Mouse (Mus musculus): Measurements from ENCODE around the gene Insl5.

The Insl5 gene

DNA sequence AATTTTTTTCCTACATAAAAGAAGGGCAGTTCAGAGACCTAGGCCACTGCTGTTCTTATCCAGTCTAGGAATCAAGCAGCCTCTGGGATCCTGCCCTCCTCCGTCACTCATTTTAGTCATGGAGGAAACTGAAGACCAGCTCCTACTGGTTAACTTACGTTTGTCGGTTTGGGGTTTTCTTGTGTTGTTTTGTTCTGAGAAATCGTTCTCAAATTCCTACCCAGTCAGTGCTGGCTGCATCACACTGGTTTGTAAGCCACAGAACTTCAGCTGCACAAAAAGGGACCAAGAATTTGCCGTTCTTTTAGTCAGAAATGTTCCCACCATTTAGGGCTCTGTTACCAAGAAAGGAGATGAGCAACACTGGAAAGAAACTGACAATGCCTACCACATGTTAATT is 37.3 kb downstream of the Insl5 start:
- no peak for DNase-seq

DNA sequence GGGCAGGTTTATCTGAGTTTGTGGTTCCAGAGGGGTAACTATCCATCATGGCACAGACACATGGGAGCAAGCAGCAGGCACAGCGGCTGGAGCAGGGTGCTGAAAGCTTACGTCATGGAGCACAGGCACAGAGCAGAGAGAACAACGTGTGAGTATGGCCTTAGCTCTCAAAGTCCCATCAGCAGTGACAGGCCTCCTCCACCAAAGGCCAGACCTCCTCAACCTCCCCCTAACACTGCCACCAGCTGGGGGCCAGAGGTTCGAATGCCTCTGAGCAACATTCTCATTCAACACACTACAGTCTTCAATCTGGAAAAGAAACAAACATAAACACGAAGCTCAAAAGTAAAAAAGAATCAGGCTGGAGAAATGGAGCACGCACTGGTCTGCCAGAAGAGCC is 38.1 kb downstream of the Insl5 start:
- no peak for DNase-seq

DNA sequence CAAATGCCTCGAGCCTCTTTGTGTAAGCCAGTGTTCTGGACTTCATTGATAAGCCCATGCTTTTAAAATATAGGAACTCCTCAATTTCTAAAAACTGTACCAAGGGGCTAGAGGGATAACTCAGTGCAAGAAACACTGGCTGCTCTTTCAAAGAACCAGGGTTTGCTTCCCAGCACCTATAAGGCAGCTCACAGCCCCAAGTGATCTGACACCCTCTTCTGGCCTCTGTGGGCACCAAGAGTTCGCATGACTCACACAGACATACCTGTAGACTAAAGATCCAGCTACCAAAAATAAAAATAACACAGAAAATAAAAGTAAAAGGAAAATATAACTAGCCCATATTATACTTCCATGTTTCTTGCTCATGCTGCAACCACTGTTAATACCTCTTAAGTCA is 38.9 kb downstream of the Insl5 start:
- no peak for DNase-seq

DNA sequence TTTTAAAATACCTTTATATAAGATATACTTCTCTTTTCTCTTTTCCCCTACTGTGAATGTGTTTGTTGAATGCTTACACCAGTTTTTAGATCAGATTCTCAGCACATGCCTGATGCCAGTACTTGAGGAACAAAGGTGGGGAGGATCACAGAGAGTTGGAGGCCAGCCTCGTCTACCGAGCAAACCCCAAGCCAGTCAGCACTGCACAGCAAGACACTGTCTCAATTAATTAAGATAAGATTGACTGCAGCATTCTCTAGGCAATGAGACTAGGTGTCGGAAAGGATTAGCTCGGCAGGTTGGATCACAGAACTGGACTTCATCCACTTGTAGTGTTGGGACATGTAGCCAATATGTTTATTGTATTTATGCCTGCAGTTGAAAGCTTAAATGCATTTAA is 39.3 kb downstream of the Insl5 start:
- no peak for DNase-seq

DNA sequence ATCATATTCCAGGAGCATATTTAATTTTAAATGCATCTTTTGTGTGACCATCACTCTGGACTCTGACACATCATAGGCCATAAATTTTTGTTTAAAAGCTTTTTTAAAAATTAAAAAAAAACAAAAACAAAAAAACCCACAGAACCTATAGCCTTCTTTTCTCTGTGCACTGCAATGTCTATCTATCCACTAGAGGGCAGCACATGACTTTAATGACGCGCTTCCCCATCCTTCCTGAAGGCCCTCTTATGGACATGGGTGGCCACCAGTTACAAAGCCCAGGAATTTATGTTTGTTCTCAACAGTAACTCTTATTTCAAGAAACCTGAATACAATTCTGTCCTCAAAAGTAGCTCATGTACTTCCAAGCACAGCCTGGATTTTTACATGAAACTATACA is 39.7 kb downstream of the Insl5 start:
- peak; percentile 67 for DNase-seq

DNA sequence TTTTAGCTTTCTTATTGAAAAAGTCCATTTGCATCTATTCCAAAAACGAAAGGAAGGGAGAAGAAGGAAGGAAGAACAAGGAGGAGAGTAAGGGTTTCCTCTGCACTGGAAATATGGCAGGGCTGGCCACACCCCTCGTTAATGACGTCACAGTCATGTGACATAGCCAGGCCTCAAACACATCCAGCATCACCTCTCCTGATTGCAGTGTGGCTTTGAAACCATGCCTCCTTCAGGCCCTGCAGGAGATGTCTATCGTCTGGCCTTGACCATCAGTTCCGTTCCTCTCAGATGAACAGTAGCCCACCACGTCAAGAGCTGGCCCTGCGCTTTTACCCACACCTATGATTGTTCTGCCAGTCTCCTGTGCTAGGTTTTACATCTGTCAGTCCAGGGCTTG is 40.5 kb downstream of the Insl5 start:
- no peak for DNase-seq

DNA sequence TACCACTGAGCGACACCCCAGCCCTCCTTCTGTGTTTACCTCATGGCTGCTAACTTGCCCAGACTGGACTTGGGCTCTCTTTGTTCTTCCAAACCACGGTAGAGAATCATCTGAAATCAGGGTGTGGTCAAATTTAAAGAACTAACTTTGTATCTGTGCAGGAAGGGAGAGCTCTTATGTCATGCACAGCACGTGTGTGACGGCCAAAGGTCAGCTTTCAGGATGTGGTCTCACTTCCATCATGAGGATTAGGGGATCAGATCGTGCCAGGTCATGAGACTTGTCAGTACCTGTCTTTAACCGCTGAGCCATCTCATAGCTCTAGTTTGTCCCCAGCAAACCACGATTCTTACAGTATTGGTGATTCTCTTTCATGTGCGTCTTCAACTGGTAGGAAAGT is 44.9 kb downstream of the Insl5 start:
- DNase-seq = no peak

DNA sequence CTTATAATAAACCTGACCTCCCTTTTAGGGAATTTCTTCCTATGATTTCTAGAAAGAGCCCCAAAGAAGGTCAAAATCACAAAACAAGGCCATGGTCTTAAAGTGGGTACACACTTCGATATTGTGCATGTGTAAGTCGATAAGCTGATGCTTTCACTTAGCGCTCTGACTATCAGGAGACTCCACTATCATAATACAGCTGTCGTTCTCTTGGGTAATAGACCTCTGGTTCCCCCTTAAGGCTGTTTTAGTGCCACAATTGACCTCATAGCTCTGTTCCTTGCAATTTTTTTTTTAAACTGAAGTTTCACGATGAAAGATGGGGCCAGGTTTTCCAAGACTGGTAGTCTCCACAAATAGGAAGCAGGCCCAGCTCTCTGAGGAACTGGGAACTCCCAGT is 47.3 kb downstream of the Insl5 start:
- DNase-seq = no peak

DNA sequence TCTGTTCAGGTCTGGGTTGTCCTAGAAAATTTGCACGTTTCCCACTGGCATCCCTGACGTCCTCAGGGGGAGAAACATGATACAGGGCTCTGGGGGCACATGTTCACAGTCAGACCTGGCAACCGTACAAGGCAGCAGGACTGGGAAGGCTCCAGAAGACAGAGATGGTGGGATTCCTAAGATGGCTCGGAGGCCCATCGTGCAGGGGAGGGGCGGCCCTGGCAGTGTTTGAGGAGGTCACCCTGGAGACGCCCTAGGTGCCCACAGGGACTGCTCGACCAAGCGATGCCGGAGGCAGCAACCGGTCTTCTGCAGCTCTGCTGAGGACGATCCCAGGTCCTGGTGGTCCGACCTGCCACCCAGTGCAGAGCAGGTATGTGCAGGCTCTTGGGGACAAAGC is 48.2 kb downstream of the Insl5 start, which contains the start of gene Tctex1d1:
TSS of gene Tctex1d1 (plus strand) at position 167 of the 400 bp plus-strand sequence.
- peak; percentile 11 for DNase-seq

DNA sequence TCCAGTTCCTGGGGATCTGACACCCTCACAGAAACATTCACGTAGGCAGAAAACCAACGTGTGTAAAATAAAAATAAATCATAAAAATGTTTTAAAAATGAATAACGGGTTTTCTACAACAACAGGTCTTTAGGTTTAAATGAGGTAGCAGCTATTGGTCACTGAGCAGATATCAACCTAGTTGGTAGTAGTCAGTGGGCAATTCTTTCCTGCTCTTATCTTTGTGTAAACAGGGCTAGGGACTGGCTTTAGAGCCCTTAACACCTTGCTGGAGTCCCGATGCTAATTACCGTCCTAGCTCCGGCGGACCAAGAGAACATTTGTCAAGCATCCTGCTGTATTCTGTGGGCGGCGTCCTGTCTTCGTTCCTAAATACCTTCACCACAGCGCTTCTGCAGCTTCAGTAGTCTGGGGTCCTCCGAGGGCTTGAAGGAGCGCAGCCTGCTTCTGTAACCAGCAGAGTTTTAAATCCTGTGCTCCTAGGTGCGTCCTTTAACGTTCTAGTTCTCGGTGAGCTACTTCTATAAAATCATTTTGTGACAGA is 48.8 kb downstream of the Insl5 start:
- DNase-seq = no peak

DNA sequence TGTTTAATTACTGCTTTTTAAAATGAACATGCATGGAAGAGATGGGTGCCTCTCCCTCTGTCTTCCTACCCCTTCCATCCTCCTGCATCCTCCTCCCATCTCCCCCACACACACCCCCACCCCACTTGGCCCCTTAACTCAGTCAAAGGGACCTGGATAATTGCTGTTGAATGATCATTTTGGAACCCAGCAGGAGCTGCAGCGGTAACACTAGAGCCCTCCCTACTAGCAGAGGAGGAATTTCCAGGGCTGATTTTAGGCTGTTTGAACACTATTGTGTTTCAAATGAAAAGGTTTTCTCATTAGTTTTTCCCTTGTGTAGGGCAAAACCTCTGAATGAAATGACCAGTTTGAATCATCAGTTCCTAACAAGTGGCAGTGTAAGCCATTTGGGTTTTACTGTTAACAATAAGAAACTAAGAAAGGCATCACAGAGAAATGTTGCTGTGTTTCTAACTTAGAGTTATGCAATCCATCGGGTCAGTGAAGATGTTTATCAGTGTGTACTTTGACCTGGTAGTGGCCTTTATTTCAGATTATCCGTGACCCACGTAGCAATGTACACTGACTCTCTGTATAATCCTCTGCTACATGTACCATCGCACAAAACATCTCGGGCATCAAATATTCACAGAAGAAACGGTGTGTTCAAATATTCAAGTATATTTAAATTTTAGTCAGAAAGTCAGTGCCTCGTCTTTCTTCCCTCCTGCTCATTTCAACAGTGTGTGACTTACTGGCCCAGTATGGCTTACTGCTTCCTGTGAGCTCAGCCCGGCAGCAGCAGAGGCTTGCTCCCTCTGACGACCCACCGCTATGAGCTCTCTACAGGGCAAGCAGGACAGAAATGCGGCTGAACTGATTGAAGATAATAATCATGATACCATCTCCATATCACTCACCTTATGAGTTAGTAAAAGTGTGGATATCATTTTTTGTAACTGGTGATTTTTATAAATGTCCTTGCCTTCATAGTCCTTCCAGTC is 50.1 kb downstream of the Insl5 start:
- DNase-seq = no peak

DNA sequence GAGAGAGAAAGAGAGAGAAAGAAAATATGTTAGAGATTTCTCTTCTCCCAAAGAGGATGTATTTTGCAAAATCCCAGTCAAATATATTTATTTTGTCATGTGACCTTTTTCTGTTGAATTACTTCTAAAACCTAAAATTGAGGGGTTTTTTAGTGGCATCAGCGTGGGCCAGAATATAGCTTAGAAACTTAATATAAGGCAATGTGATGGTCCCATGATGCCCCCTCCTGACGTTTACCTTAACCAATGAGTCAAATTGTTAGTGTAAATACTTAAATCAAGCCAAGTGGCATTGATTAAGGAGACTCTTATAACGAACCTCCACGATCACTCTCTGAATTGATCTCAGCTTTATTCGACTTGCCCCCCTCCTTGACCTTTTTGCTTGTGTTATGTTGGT is 52.5 kb downstream of the Insl5 start:
- DNase-seq = no peak

DNA sequence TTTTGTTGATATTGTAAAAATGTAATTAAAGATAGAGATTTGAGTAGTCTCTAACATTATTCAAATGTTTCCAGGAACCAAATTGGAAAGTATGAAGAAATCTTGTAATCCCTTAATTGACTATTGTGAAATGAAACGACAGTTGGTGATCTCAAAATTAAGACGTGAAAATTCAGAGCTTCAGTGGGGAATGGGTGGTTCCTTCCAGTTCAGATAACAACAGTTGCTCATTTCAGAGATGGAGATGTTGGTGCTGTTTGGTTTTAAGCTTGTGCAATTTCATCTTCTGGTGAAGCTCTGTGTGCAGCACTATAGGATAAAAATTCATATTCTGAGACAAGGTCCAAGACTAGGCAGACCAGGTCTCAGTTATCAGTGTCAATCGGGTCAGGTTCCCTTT is 54.6 kb downstream of the Insl5 start:
- no peak for DNase-seq

DNA sequence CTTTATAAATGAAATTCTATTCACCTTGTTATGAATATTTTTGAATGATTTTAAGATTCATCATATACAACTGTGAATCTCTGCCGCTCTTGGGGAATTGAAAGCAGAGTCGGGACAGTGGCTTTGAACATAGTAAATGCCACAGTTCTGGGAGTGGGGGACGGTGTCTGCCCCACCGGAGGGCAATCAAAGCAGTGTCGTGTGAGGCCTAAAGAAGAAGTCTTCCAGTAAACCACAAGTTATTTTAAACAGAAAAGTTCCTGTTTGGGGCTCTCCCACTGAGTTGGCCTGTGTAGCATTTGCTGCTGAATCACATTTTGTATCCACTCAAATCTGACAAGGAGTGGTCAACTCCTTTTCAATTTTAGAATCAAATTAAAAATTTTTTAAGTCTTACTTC is 55.5 kb downstream of the Insl5 start:
- DNase-seq = no peak

DNA sequence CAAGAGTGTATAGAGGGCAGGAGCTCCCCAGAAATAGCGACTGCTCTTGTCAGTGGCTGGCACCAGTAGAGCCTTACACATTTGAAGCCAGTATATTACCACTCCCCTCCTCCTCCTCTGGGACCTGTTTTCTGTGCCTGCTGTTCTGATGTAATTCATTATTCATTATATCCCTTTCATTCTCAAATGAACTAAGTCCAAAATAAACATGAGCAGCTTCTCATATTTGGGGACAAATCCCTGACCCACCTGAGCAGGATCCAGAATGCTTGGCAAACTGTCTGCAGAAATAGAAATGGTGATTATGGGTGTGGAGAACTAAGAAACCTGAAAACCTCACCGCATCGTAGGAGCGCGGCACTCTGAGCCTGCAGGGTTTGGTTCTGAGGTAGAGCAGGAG is 57.0 kb downstream of the Insl5 start:
- no peak for DNase-seq

All from kidney, postnatal 10 days (tissue).